Mouse (Mus musculus): ENCODE measurements at regions not wholly inside any gene's neighbourhood (a gene's known extent, or its start where the extent isn't known, plus 50 kb on each side); places are given as distances from the start of the nearest gene placed in this dataset.

GRCm38 (mm10) chr1:82158466-82158865 is 74.4 kb upstream of the Gm9747 start:
- peak in 1 of 2 experiments; percentile 9 for DNase-seq (ENCODE audit: low spot score in 2 of 2)

- no peak for DNase-seq (ENCODE audit: low spot score in 2 of 2)
These were observed 73.7 kb upstream of the Gm9747 start for GRCm38 (mm10) chr1:82159201-82159600.

GRCm38 (mm10) chr1:82162926-82163325 is 70.0 kb upstream of the Gm9747 start:
- DNase-seq (ENCODE audit: low spot score in 2 of 2), result no peak

GRCm38 (mm10) chr1:82168158-82168557 is 64.8 kb upstream of the Gm9747 start:
- DNase-seq (ENCODE audit: low spot score in 2 of 2), result no peak

GRCm38 (mm10) chr1:82168949-82169348 is 64.0 kb upstream of the Gm9747 start:
- DNase-seq (ENCODE audit: low spot score in 2 of 2), result no peak

GRCm38 (mm10) chr1:82180427-82180826 is 52.5 kb upstream of the Gm9747 start:
- no peak for DNase-seq (ENCODE audit: low spot score in 2 of 2)

Small RNAs in the stretch of these regions (microRNA-seq; reads per million reads assigned to microRNA genes)
- 0 reads per million in 2 experiments for gene Mir6344

All from left cerebral cortex, adult 8-10 months (tissue).